Mouse (Mus musculus) C2C12 (cell line): ENCODE data around the gene Igfbp7.

Experiments
- CEBPB ChIP-seq: IDR thresholded peaks from one replicate; pipeline ENCODE4 v1.6.1; 2011; ENCODE audit warnings: low read depth, mild to moderate bottlenecking, control low read depth, moderate library complexity
- CTCF ChIP-seq: IDR thresholded peaks from one replicate; pipeline ENCODE4 v1.5.1; 2011; ENCODE audit not compliant: control insufficient read depth, insufficient read depth, insufficient read length
- FOSL1 ChIP-seq: IDR thresholded peaks from one replicate; pipeline ENCODE4 v1.8.0; 2011; ENCODE audit warnings: mild to moderate bottlenecking, low read length; ENCODE audit not compliant: poor library complexity, insufficient read depth, severe bottlenecking
- MAX ChIP-seq: IDR thresholded peaks from one replicate; pipeline ENCODE4 v1.6.1; 2011; ENCODE audit warnings: mild to moderate bottlenecking, control low read depth
- MYOD1 ChIP-seq: IDR thresholded peaks from one replicate; pipeline ENCODE4 v1.6.1; 2011; ENCODE audit warnings: low read depth; ENCODE audit not compliant: control insufficient read depth, insufficient read length
- MYOG ChIP-seq: IDR thresholded peaks from one replicate; pipeline ENCODE4 v1.6.1; 2011; ENCODE audit not compliant: control insufficient read depth, insufficient read length; ENCODE audit errors: extremely low read depth
- USF1 ChIP-seq: IDR thresholded peaks from one replicate; pipeline ENCODE4 v1.6.1; 2011; ENCODE audit warnings: low read depth, mild to moderate bottlenecking, control low read depth, moderate library complexity

DNA sequence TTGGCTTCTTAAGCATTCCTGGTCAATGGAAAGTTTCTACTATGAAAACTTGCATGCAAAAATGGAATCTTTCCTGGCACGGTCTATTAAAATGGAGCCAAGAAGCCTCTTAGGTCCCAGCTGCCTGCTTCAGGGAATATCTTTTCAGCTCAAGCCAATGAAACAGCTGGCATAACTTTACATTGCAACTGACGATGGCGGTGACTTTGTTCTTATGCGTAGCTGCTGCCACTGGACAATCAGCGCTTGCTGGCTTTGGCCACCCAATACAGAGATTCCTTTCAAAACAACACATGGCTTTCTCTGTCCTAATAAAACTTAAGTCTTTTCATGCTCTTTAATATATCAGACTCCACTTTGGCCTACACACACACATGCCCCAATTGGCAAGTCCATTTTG is 20.1 kb upstream of the Igfbp7 start:
- TF ChIP-seq CTCF: no peak
- no peak for TF ChIP-seq MAX
- no peak for TF ChIP-seq USF1
- TF ChIP-seq CEBPB: no peak
- TF ChIP-seq MYOG: no peak
- no peak for TF ChIP-seq MYOD1
- no peak for TF ChIP-seq FOSL1
